ENCODE assay signal across 8 mouse cellular contexts in genomic region chr17:45572103-45573086, GRCm38 (mm10). TPM values are rescaled to one million over a fixed set of nuclear protein-coding genes. Genes with fewer than 3 reads are reported as not detected.
DNase-seq lines count a peak whose midpoint lies in the region; ATAC-seq lines count a peak whose summit lies in the region.

No protein-coding gene starts in this region.

- no peaks in the 10 kb centered on the region for H3K9me3 ChIP-seq in lung, embryonic 16.5 days (ENCODE audit: control insufficient read depth, low read length)

- H3K4me3 ChIP-seq in lung, embryonic 16.5 days (ENCODE audit: low read length) = peak overlapping the region; percentile 96

- peak overlapping the region; percentile 99 for H3K9ac ChIP-seq in lung, embryonic 16.5 days (ENCODE audit: low read length)

- H3K36me3 ChIP-seq in lung, embryonic 16.5 days (ENCODE audit: control insufficient read depth, insufficient read depth, low read length) = peaks cover 43% of the 10 kb centered on the region

- peaks cover 15% of the 10 kb centered on the region for H3K4me1 ChIP-seq in lung, embryonic 16.5 days (replicated peaks; ENCODE audit: control insufficient read depth, insufficient read depth, low read length)

- no peaks in the 10 kb centered on the region for H3K27me3 ChIP-seq in lung, embryonic 16.5 days (ENCODE audit: control insufficient read depth, insufficient read depth, low read depth, low read length)

- peak; percentile 91 for DNase-seq in MN1 (ENCODE audit: low spot score)
- DNase-seq in cerebellum, adult 9-10 months = peak; percentile 79
- peak; percentile 83 for DNase-seq in forelimb bud, embryonic 11.5 days (ENCODE audit: low read depth, low spot score)
- DNase-seq in layer of hippocampus, adult 9-11 months = peak; percentile 84
- DNase-seq in ovary, postnatal 14 days (ENCODE audit: low spot score) = peak; percentile 54
- DNase-seq in thymus, postnatal 25 days = peak; percentile 80

- ATAC-seq in hematopoietic stem cell, adult 5-6 weeks (replicated peaks in 1 of 2; ENCODE audit: insufficient read depth in 1 of 2, low FRiP score in 2 of 2, low TSS enrichment in 1 of 2, low read depth in 1 of 2, poor library complexity in 2 of 2, severe bottlenecking in 2 of 2) = peak; percentile 14 to 27
- ATAC-seq in lung, embryonic 16.5 days (ENCODE audit: low read depth) = peak; percentile 72

- H3K27ac ChIP-seq in lung, embryonic 16.5 days (ENCODE audit: low read length) = peak overlapping the region; percentile 98

- under 1% methylated on average over 52 of the region's 57 CpGs for WGBS in lung, embryonic 16.5 days

- peak overlapping the region; percentile 80 for H3K4me2 ChIP-seq in lung, embryonic 16.5 days (ENCODE audit: low read depth, low read length)

RNA-seq across cellular contexts. Expression of gene Hsp90ab1, which starts 0.7 kb away (rescaled TPM):
- total RNA-seq in hematopoietic stem cell, adult 5-6 weeks (2017) = 2,119 and 2,880 TPM in 2 replicates
- polyA plus RNA-seq in lung, embryonic 16.5 days (2015; fragmentation: Nextera tagmentation; extraction: Ambion mirVana) = 1,477 and 1,506 TPM in 2 replicates

RNA-seq across cellular contexts. Expression of gene Slc35b2, which starts 8.7 kb away (rescaled TPM):
- total RNA-seq in hematopoietic stem cell, adult 5-6 weeks (2017) = 64.8 and 76.7 TPM in 2 replicates
- polyA plus RNA-seq in lung, embryonic 16.5 days (2015; fragmentation: Nextera tagmentation; extraction: Ambion mirVana) = 130 and 131 TPM in 2 replicates

RNA-seq across cellular contexts. Expression of gene Nfkbie, which starts 16.9 kb away (rescaled TPM):
- total RNA-seq in hematopoietic stem cell, adult 5-6 weeks (2017) = 20.5 and 22.7 TPM in 2 replicates
- 3.1 and 3.5 TPM in 2 replicates for polyA plus RNA-seq in lung, embryonic 16.5 days (2015; fragmentation: Nextera tagmentation; extraction: Ambion mirVana)

RNA-seq across cellular contexts. Expression of gene Tmem151b, which starts 22.9 kb away (rescaled TPM):
- total RNA-seq in hematopoietic stem cell, adult 5-6 weeks (2017) = 0.25 TPM in 2 replicates
- polyA plus RNA-seq in lung, embryonic 16.5 days (2015; fragmentation: Nextera tagmentation; extraction: Ambion mirVana) = 1.2 and 1.4 TPM in 2 replicates

RNA-seq across cellular contexts. Expression of gene Slc29a1, which starts 27.0 kb away (rescaled TPM):
- 70.4 and 70.6 TPM in 2 replicates for total RNA-seq in hematopoietic stem cell, adult 5-6 weeks (2017)
- 100 and 106 TPM in 2 replicates for polyA plus RNA-seq in lung, embryonic 16.5 days (2015; fragmentation: Nextera tagmentation; extraction: Ambion mirVana)

Comparison
In these comparisons a context has a peak if more than half of its experiments do, and no peak if none do; other contexts are left out.
1. Peak in every context shown above with its lines: DNase-seq, ATAC-seq, H3K4me3 ChIP-seq and H3K27ac ChIP-seq.